Mouse (Mus musculus): ENCODE measurements around the gene Icos. TPM values are rescaled to one million over a fixed set of nuclear protein-coding genes. Genes with fewer than 3 reads are reported as not detected.

Gene Icos
- not detected in 2 replicates for polyA plus RNA-seq (2012; ENCODE audit: insufficient read depth, low replicate concordance)

DNA sequence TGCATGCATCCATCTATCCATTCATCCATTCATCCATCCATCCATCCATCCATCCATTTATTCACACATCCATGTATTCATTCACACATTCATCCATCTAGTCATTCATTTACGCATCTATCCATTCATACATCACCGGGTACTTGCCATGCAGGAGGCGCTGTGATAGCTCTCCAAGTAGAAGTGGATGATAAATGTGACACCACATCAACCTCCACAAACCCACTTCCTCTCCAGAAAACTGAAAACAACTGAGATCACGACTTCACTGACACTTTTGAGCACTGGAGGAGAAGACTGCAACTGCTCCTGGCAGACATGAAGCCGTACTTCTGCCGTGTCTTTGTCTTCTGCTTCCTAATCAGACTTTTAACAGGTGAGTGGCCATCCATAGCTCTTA lies at the start of gene Icos:
Gene Icos (plus strand): TSS at position 287 of the 400 bp plus-strand sequence.
- no peak for TF ChIP-seq GATA1 (IDR thresholded peaks at IDR 0.05; ENCODE audit: borderline replicate concordance, low read length)
- no peak for TF ChIP-seq FLI1 (IDR thresholded peaks at IDR 0.05; ENCODE audit: low read length)
- Histone ChIP-seq H3K36me3 (replicated peaks; ENCODE audit: low read length) (no peaks in the 10 kb centered on the region), H3K9me3 (no peaks in the 10 kb centered on the region), H3K27me3 (replicated peaks) (peaks cover 2% of the 10 kb centered on the region), H3K4me1 (peaks cover 4% of the 10 kb centered on the region; the same call in 1 of the 2 replicates), H3K4me3 (replicated peaks) (no peak within 1 kb of the TSS)

- Histone ChIP-seq H3K36me3 (replicated peaks; ENCODE audit: low read length) (no peaks in the 10 kb centered on the region), H3K27me3 (replicated peaks) (peaks cover 3% of the 10 kb centered on the region), H3K4me1 (no peaks in the 10 kb centered on the region), H3K9me3 (no peaks in the 10 kb centered on the region), H3K4me3 (replicated peaks) (no peak overlapping the region)
- TF ChIP-seq GATA1 (IDR thresholded peaks at IDR 0.05; ENCODE audit: borderline replicate concordance, low read length) (no peak), FLI1 (IDR thresholded peaks at IDR 0.05; ENCODE audit: low read length) (no peak)
These were observed 48.7 kb upstream of the Icos start for GRCm38 (mm10) chr1:60929036-60929435.

DNA sequence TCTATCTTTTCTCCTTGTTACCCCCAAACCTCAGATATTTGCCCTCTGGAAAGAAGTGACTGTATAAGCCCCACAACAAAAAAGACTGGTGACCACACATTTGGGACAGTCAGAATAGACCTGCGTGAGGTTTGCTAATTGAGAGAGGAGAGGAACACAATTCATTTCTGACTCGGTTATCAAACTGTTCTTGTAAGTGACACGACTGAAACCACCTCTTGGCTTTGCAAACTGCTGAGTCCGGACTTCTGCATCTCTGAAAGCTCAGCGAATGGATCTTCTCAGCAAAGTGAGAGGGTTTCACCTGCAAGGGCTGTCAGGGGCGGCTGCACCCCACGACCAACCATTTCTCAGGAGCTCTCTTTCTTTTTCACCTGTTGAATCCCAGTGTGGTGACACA lies 47.3 kb upstream of the Icos start:
- Histone ChIP-seq H3K4me1 (no peaks in the 10 kb centered on the region), H3K4me3 (replicated peaks) (no peak overlapping the region), H3K36me3 (replicated peaks; ENCODE audit: low read length) (no peaks in the 10 kb centered on the region), H3K9me3 (no peaks in the 10 kb centered on the region), H3K27me3 (replicated peaks) (peaks cover 3% of the 10 kb centered on the region)
- no peak for TF ChIP-seq GATA1 (IDR thresholded peaks at IDR 0.05; ENCODE audit: borderline replicate concordance, low read length)
- TF ChIP-seq FLI1 (IDR thresholded peaks at IDR 0.05; ENCODE audit: low read length): no peak

DNA sequence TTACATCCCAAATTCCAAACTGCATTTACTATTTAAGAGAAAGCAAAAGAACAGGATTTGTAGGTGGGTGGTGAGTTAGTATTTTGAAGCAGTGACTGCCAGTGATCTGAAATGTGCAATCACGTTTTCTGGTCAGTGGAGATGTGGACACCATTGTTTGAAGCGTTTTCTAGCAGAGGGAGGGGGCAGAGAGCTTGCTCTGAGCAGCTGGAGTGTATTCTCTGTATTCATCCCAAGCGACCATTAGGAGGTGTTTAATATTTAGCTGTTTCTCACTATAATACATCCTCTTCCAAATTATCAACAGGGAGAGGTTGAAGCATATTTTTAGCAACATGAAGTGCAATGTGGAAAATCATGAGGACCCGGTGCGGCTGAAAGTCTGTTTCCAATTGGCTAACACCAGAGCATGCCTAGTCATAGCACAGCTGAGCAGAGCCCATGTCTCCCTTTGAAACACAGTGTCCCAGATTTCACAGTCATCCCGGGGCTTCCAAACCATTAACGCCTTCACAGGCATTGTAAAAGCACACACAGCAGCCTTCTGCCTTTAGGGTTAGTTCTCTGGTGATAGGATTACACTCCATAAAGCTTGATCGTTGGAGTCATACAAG lies 41.7 kb upstream of the Icos start:
- no peaks in the 10 kb centered on the region for H3K9me3 ChIP-seq
- H3K27me3 ChIP-seq (replicated peaks): no peaks in the 10 kb centered on the region
- no peaks in the 10 kb centered on the region for H3K36me3 ChIP-seq (replicated peaks; ENCODE audit: low read length)
- no peak for TF ChIP-seq FLI1 (IDR thresholded peaks at IDR 0.05; ENCODE audit: low read length)
- no peak for TF ChIP-seq GATA1 (IDR thresholded peaks at IDR 0.05; ENCODE audit: borderline replicate concordance, low read length)
- H3K4me3 ChIP-seq (replicated peaks): no peak overlapping the region
- no peaks in the 10 kb centered on the region for H3K4me1 ChIP-seq

- Histone ChIP-seq H3K4me3 (replicated peaks) (no peak overlapping the region), H3K27me3 (replicated peaks) (no peaks in the 10 kb centered on the region), H3K9me3 (no peaks in the 10 kb centered on the region), H3K4me1 (no peaks in the 10 kb centered on the region), H3K36me3 (replicated peaks; ENCODE audit: low read length) (no peaks in the 10 kb centered on the region)
- TF ChIP-seq FLI1 (IDR thresholded peaks at IDR 0.05; ENCODE audit: low read length) (no peak), GATA1 (IDR thresholded peaks at IDR 0.05; ENCODE audit: borderline replicate concordance, low read length) (no peak)
These were observed 40.6 kb upstream of the Icos start for GRCm38 (mm10) chr1:60936963-60937711.

GRCm38 (mm10) chr1:60938256-60938655 lies 39.5 kb upstream of the Icos start:
- no peaks in the 10 kb centered on the region for H3K9me3 ChIP-seq
- H3K27me3 ChIP-seq (replicated peaks): no peaks in the 10 kb centered on the region
- H3K4me1 ChIP-seq: no peaks in the 10 kb centered on the region
- no peak overlapping the region for H3K4me3 ChIP-seq (replicated peaks)
- no peaks in the 10 kb centered on the region for H3K36me3 ChIP-seq (replicated peaks; ENCODE audit: low read length)
- TF ChIP-seq GATA1 (IDR thresholded peaks at IDR 0.05; ENCODE audit: borderline replicate concordance, low read length) (no peak), FLI1 (IDR thresholded peaks at IDR 0.05; ENCODE audit: low read length) (no peak)

- H3K4me3 ChIP-seq (replicated peaks): no peak overlapping the region
- H3K9me3 ChIP-seq: no peaks in the 10 kb centered on the region
- no peaks in the 10 kb centered on the region for H3K27me3 ChIP-seq (replicated peaks)
- no peaks in the 10 kb centered on the region for H3K4me1 ChIP-seq
- TF ChIP-seq FLI1 (IDR thresholded peaks at IDR 0.05; ENCODE audit: low read length) (no peak), GATA1 (IDR thresholded peaks at IDR 0.05; ENCODE audit: borderline replicate concordance, low read length) (no peak)
- no peaks in the 10 kb centered on the region for H3K36me3 ChIP-seq (replicated peaks; ENCODE audit: low read length)
These were observed 38.8 kb upstream of the Icos start for GRCm38 (mm10) chr1:60938974-60939373.

DNA sequence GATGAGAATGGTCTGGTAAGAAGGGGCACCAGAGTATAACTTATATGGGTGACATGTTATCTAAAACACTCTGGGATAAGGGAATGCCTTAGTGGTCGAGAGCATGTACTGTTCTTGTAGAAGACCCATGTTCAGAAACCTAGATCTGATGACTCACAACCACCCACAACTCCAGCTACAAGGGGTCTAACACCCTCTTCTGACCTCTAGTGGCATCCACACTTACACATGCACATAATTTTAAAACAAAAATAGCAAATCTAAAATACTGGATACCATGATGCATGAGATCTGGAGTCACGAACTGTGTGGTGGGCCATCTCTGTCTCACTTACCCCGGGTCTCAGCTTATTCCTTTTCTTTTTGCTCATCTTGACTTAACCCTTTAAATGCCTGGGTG lies 37.7 kb upstream of the Icos start:
- no peak overlapping the region for H3K4me3 ChIP-seq (replicated peaks)
- no peaks in the 10 kb centered on the region for H3K4me1 ChIP-seq
- no peaks in the 10 kb centered on the region for H3K36me3 ChIP-seq (replicated peaks; ENCODE audit: low read length)
- H3K9me3 ChIP-seq: no peaks in the 10 kb centered on the region
- TF ChIP-seq GATA1 (IDR thresholded peaks at IDR 0.05; ENCODE audit: borderline replicate concordance, low read length) (no peak), FLI1 (IDR thresholded peaks at IDR 0.05; ENCODE audit: low read length) (no peak)
- no peaks in the 10 kb centered on the region for H3K27me3 ChIP-seq (replicated peaks)

GRCm38 (mm10) chr1:60940620-60941019 lies 37.1 kb upstream of the Icos start:
- no peaks in the 10 kb centered on the region for H3K36me3 ChIP-seq (replicated peaks; ENCODE audit: low read length)
- H3K9me3 ChIP-seq: no peaks in the 10 kb centered on the region
- no peaks in the 10 kb centered on the region for H3K4me1 ChIP-seq
- H3K27me3 ChIP-seq (replicated peaks): no peaks in the 10 kb centered on the region
- TF ChIP-seq FLI1 (IDR thresholded peaks at IDR 0.05; ENCODE audit: low read length): no peak
- no peak for TF ChIP-seq GATA1 (IDR thresholded peaks at IDR 0.05; ENCODE audit: borderline replicate concordance, low read length)
- H3K4me3 ChIP-seq (replicated peaks): no peak overlapping the region
